Mouse (Mus musculus): ENCODE measurements around the gene Disp1.
A peak's percentile ranks its signal among the peaks of the same experiment; 100 is the strongest.

The Disp1 gene

DNA sequence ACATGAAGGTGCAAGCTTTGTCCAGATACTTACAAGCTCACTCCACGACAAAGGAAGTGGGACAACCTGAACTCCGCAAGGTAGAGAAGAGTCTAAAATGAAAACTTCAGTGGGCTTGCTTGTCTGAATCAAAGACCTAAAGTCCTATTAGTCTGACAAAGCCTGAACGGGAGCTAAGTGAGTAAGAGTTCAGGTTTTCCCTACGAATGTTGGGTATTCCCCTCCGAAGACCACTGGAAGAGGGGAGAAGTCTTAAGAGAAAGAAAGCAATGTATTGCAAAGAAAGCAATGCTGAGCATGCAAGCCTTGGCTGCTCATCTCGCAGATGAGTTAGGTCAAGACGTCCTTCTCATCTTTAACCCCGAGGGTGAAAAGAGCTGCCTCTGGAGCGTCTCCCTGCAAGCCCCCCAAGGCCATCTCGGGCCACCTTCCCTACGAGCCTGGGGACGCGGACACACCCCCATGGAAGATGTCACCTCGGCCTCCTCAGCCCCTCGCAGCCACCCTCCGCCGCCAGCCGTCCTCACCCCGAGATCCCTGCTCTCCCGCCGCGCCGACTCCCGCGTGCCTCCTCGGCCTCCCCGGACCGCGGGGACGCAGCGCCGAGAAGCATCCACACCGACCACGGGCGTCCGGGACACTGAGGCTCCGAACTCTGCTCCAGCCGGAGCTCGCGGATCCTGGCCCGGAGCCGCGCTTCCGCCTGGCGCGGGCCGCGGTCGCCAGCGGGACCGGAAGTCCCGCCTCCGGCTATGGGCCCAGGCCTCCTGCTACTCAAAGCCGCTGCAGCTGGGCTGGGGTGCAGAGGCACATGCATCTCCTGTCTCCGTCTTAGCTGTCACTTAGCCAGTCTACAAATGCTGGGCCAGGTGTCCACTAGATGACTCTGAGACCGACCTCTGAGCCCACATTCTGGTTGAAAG lies at the start of gene Disp1:
Gene Disp1 (minus strand): TSS at position 727 of the 923 bp plus-strand sequence.
- DNase-seq = peak; percentile 61

DNA sequence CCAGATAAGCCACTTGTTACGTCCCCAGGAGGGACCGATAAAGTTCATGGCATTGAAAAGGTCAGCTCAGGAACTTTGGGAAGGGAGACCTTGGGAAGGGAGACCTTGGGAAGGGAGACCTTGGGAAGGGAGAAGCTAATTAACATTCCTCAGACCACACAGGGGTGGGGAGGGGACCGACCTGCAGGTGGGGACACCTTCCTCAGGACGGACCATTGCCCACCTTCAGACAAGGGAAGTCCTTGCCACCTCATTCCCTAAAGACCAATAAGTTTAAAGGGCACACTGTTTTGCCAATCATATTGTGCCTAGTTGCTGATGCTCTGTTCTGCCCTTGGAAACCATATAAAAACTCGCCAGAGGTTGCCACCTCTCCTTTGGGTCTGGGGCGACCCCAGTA lies 46.3 kb upstream of the Disp1 start:
- DNase-seq = no peak

DNA sequence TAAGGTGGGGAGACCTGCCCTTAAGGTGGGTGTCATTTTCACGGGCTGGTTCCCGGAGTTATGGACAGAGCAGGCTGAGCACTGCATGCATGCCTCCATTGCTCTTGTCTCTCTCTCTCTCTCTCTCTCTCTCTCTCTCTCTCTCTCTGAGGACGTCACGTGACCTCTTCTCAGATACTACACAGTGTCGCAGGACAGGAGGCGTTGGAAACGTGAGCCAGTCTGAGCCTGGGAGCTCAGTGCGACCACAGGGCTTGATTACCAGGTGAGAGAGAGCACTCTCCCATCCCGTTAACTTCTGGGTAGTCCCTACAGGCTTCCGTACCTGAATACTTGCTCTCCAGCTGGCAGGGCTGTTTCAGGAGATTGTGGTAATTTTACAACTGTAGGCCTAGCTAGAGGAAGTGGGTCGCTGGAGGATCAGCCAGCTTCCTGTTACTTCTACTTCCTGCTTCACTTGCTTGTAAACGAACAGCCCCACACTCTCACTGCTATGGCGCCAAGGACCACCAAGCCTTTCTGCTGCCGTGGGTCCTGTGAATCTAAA lies 44.7 kb upstream of the Disp1 start:
- no peak for DNase-seq

DNA sequence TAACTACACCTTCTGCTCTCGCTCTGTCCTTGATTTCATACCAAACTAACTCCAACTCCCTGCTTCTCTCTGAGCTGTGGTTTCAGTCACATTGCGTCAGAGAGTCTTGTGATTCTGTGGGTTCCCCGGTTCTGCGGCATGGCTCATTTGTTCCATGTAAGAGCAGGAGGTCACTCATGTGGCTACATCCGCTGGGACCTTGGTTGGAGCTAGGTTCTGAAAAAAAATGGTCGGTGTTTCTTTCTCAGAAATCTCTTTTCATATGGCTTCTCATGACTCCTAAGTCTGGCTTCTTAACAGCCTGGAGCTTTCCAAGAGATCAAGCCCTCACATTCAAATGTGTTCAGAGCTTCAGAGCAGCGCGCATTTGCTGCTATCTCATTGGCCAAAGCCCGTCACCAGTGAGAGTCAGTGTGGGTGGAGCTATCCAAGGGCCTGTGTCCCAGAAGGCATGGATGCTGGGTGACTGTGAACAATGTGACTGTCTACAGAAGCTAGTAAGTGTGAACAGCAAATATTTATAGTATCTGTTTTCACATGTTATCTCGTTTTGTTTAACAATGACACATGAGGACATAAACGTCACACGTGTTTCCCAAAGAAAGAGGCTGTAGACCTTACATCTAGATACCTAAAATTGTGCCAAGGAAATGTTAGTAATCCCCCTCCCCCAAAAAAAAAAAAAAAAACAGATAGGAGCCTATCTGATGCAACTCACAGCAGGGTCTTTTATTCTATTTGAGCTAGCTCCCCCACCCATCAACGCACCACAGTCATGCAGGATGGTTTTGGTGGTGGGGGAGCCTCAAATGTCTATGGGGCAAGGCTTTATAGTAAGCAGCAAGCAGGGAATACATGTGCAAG lies 43.1 kb upstream of the Disp1 start:
- DNase-seq = no peak

DNA sequence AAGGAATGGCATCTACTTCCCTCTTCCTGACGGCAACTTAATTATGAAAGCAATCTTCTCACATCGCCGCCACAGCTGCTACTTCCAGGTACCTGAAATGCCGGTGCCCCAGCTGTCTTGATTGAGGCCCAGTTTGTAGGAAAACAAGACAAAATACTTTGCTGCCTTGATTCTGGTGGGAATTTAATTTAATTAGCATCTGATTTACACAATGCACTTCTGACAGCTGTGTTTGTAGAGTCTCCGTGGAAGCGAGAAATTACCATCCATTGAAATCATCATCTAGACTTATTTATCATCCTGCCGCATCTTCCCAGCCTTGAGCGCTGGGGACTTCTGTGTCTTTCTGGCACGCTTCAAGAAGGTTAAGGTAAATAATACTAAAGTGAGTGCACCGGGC lies 31.3 kb upstream of the Disp1 start:
- no peak for DNase-seq

DNA sequence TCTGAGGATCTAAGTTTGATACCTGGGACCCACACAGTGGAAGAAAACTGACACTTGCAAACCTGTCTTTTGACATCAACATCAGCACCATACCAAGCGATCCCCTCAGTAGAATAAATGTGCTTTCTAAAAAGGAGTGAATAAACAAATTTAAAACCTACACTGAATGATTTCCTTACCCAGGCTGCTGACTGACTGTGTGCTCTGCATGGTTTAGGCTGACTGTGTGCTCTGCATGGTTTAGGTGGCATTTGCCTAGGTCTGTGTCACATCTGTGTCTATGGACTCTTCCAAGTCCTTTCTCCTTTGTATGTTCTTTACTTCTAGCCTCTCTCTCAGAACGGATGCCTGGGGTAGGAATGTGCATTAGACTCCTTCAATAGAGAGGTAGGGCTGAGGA lies 30.5 kb upstream of the Disp1 start:
- no peak for DNase-seq

DNA sequence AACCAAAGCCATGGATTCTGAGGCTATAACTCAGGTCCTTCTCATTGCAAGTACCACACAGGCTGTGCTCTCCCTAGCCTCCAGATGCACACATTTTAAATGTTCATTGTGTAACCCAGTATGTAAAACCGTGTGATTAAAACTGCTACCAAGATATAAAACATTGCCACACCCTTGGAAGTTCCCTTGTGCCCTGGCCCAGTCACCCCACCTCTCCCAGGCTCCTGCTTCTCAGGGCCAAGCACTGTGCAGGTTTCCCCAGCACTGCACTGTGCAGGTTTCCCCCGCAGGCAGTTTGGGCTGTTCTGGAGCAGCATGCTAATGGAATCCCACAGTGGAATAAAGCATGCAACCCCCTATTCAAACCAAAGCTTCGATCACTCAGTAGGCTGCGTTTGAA lies 29.3 kb upstream of the Disp1 start:
- no peak for DNase-seq

DNA sequence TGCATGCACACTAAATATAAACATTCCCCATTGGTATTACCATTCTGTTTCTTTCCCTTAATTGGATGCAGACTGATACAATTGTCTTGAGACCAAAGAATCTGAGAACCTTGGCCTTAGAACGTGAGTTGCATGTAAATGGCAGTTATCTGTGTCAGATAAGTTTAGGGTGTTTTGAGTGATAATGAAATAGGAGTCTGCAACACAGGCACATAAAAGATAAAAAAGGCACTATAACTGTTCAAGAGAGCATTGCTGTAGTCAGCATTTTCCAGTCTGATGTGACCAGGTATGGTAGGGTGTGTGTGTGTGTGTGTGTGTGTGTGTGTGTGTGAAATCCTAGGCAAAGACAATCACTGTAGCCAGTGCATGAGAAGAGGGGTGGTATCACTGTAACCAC lies 26.8 kb upstream of the Disp1 start:
- DNase-seq = no peak

DNA sequence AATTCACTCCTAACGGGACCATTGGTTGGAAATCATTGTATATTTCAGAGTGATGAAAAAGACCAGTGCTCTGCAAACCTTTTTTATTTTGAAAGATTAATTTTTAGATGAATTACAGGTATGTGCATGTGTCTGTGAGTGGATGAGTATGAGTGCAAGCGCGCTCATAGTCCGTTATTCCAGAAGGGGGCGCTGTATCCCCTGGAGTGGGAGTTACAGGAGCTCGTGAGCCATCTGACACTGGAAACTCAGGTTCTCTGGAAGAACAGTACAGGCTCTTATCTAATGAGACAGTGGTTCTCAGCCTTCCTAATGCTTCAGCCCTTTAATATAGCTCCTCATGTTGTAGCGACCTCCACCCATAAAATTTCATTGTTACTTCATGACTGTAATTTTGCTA lies 22.0 kb upstream of the Disp1 start:
- no peak for DNase-seq

DNA sequence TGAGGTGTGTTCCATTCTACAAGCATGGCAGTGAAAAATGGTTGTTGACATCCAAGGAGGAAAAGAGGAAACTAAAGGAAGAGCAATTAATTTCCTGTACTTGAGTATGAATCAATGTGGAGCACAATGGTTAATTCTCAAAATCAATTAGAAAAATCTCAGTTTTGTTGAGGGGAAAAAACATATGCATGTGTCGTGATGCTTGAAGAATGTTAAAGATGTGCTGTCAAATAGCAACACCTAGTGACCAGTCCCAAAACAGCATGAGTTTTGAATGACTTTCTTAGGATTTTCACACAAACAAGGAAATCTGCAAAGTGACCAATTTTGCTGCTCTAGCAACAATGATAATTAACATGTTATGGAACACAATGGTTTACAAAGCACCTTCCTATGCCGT lies 16.6 kb upstream of the Disp1 start:
- DNase-seq = peak; percentile 52

DNA sequence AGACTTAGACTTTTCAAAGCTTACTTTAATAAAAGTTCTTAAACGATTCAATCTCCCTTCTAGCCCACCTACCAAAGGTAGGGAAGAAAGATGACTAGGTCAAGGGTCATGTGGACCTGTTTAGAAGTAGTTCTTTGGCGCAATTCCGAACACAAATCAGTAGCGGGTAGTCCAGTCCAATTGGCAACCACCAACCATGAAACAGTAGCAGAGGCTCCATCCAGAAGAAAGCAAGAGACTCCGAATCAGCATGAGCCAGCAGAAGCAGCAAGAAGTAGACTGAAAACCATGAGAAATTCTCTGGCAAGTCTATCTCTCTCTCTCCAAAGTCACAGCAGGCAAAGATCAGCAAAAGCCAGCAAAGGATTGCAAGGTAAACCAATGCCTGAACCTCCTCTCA lies 15.1 kb upstream of the Disp1 start:
- no peak for DNase-seq

DNA sequence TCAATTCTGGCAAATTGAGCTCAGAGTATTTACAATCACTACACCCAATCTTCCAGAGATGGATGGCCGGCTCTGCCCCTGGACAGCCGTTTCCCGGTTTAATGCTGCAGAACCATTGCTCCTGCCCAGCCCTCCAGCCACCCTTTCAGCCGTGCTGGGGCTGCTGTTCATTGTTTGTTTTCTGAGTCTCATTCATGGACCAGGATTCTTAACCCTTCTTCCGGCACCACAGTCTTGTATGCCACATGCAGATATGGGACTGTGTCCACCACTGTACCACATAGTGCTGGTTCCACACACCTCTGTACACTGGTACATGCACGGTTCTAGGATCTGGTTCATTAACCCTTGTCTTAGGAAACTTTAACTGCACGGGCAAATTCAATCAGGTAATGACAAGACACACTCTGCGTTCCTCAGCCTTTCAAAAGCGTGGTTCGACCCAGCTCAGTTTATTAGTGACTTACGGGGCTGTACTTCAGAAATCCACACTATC lies 12.4 kb upstream of the Disp1 start:
- DNase-seq = no peak

DNA sequence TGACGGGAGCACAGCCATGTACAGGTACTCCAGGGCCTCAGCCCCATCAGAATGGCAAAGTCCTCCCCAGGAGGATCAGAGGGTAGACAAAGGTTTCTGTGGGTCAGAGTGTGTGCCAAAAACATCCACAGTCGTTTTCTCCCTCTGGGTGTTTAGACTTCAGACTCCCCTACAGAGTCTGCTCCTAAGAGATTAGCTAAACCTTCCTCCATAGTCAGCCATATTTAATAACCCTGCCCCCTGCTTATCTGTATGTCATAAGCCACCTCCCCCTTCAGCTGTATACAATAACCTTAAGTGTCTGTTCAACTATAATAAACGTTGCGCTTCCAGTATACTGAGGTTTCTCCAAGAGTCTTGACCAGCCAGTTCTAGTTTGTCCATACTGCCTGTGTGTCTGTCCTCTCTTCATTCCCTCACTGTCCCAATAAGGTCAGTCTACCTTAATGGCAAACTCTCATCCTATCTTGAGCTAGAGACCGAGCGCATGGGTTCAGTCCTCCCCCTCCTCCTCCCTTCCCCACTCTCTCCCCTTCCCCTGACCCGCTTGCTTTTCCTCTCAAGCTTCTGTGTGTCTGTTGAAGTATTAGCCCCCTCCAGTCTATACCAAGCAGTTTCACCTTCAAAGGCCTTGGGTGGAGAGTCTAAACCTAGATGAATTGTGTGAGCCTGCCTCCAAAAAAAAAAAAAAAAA lies 11.8 kb upstream of the Disp1 start:
- no peak for DNase-seq

DNA sequence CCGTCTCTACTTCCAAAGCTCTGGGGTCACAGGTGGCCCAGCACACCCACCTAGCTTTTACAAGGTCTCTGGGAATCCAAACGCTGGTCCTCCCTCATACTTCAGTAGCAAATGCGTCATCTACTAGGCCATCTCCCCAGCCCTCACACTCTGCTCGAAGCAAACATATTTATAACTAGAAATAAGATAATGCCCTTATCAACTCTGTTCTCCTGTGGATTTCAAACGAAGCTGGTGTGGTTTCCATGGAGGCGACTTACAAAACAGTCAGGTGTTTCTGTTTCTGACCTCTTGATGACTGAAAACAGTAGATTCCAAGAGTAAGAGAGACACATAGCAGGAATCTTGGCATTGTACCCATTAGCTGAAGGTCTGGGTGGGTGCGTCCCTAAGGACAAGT lies 6.1 kb upstream of the Disp1 start:
- DNase-seq = no peak

DNA sequence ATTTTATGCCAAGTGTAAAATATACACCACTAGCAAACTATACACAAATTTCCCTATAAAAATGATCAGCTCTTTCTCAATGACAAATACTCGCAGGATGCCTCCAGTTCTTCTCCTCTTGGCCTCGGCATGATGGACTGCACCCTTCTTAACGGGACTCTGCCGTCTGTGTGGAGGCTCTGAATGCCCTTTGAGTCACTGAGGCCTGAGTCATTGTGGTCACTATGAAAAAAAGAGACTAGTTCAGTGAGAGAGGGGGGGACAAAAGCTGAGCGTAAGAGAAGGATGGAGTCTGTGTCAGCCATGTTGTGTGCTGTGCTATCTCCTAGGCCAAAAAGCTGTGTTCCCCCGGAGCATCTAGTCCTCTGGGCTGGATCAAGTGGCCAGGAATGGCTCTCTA lies 2.3 kb downstream of the Disp1 start:
- DNase-seq = no peak

DNA sequence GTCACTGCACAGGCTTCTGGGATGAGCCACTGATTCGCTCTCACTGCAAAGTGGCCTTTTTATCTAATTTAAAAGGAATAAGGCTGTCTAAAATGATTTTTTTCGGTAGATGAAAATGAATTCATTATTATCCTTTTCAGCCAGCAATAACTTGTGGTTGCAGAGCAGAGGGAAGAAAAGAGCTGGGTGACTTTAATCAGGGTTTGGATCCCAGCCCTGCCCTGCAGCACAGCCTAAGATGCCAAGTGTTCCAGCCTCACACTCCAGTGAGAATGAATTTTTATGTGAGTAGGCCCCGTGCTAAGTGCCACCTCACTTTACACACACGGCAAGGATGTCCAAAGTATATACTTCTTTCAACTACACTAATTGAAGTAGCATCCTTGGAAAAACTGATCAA lies 4.6 kb downstream of the Disp1 start:
- no peak for DNase-seq

DNA sequence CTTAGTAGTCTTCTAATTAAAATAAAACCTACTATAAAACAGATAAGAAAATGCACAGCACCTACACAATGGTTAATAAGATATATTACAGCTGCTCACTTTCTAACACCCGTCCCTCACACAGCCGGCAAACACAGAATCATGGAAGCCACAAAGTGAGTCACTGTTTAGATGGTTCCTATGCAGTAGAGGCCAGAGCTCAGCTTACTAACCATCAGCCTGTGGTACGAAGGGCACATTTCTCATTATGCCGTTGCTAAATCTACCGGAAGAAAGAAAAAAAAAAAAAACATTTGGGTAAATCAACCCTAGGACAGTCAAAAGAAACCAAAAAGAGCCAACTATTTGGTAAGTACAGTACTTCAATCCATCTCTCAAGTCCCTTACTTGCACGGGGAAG lies 5.6 kb downstream of the Disp1 start:
- DNase-seq = no peak

DNA sequence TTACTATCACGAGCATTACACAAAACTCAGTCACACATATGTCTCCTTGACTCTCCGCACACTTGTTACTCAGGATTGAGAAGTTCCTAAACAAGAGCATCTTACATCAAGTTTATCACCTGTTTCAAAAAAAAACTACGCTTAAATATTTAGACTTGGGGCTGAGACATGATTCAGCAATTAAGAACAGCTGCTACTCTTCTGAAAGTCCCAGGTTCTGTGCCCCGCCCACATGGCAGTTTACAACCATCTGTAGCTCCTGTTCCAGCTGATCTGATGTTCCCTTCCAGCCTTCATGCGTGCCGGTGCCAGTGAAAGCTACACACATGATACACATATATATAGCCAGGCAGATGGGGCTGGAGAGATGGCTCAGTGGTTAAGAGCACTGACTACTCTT lies 7.5 kb downstream of the Disp1 start:
- no peak for DNase-seq

DNA sequence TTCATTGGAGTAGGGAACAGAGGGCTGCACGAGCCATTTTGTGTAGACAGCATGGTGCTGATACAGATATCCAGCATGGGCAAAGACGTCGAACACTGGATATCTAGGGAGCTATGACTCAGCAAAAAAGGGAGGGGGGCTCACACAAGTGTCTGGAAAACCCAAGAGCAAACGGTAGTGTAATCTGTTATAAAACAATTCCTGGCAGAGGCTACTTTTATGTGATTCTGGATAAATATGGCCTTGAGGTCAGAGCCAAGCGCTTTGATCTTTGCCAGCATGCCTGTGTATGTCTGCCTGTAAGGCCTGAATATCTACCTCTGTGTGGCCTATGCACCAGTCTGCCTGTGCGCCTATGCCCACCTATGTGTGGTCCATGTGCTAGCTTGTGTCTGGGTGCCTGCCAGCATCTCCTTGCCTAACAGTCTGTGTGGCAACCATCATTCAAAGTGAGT lies 8.5 kb downstream of the Disp1 start:
- no peak for DNase-seq

DNA sequence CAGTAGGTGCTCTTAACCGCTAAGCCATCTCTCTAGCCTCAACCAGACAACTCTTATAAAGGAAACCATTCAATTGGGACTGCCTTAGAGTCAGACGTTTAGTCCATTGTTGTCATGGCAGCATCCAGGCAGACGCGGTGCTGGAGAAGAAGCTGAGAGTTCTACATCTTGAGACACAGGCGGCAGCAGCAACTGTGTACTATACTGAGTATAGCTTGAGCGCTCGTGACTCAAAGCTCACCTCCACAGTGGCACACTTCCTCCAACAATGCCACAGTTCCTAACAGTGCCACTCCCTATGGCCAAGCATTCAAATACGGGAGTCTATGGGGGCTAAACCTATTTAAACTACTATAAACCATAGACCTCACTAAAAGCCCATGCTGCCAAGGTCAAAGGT lies 11.2 kb downstream of the Disp1 start:
- DNase-seq = no peak

DNA sequence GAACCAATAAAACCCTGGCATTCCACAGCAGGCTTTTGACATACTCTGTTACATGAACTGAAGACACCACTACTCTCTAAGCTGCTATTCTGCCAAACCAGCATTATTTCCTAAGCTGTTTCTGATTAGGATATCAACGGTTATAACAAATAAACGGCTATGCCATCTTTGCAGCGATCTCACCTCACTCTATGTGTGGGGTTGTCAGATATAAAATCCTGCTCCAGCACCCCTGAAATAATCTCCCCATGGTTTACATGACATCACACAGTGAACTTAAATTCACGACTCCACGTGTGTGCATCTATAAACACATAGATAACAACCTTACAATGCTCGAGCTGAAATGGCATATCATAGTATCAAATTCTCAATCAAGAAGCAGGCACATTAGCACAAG lies 13.7 kb downstream of the Disp1 start:
- no peak for DNase-seq

DNA sequence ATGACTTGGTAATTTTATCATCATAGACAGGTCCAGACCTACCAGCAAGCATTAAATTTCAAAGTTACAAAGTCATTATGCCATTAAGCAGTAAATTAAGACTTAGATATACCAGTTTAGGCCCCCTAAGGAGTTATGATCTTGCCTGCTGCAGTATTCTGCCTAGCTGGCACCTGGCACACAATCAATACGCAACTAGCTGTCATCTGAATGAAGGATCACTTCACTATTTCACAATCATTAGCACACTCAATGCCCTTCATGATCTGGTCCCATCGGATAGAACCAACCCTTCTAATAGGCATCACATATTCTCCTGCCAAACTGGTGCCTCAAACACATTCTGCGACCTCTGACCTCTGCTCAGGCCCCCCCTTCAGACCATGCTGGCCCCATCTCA lies 14.2 kb downstream of the Disp1 start:
- no peak for DNase-seq

DNA sequence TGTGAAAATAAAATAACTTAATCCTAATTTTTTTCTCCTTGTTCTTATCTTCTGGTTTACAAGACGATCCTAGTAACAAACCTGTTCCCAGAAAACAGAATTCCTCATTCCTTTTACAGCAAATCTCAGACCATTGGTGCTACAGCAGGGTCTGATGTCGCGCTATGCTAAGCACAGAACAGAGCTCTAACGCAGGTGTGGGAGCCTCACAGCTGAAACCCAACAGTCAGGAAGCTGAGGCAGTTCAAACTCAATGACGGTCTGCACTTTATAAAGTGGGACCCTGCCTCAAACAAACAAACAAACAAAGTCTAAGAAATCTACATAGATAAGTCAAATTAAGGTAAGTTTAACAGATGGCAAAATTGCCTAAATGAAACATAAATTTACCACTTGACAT lies 20.4 kb downstream of the Disp1 start:
- DNase-seq = no peak

Data from kidney, adult 9 months (tissue).